Mouse (Mus musculus) bone marrow, adult 2 months (tissue): ENCODE measurements around the gene Slc38a11. TPM values are rescaled to one million over a fixed set of nuclear protein-coding genes. Genes with fewer than 3 reads are reported as not detected.

Source experiments
- H3K27ac ChIP-seq: fragments of 200-500 bp; 2 replicates; pipeline ENCODE4 v1.5.1; 2012; ENCODE audit warnings: low read depth, mild to moderate bottlenecking, control low read depth, inconsistent platforms, low read length; ENCODE audit not compliant: control insufficient read depth, poor library complexity, insufficient read depth
- H3K4me1 ChIP-seq: fragments of 200-500 bp; 2 replicates; pipeline ENCODE4 v1.6.1; 2011; ENCODE audit warnings: low read length; ENCODE audit not compliant: control insufficient read depth, insufficient read depth
- H3K4me3 ChIP-seq: fragments of 200-500 bp; replicated peaks from 2 replicates; pipeline ENCODE3; 2011; ENCODE audit warnings: mild to moderate bottlenecking, low read depth, low read length, control low read depth; ENCODE audit not compliant: control insufficient read depth
- CTCF ChIP-seq: fragments of 200-500 bp; IDR thresholded peaks from 2 replicates; pipeline ENCODE4 v1.5.1; 2011; ENCODE audit warnings: low read length, control low read depth; ENCODE audit not compliant: control insufficient read depth, insufficient read depth
- POLR2A ChIP-seq: fragments of 200-500 bp; IDR thresholded peaks from 2 replicates; pipeline ENCODE4 v1.6.1; 2011; ENCODE audit warnings: low read depth, mild to moderate bottlenecking, control low read depth, low read length, borderline replicate concordance; ENCODE audit not compliant: control insufficient read depth
- WGBS: fragments of 180-500 bp; shearing (Covaris S2); methylation state at CpG from one replicate; pipeline ENCODE4 v1.1.7; 2018; 5-methylcytosine and 5-hydroxymethylcytosine counted together
- polyA plus RNA-seq: library from polyadenylated mRNA; stranded (reverse); fragments of >200 nt; gene quantifications from 2 replicates; pipeline ENCODE4 v1.2.4, GENCODE M21; 2011; ENCODE audit warnings: low replicate concordance; ENCODE audit not compliant: missing spikeins, insufficient read depth, insufficient read length

Gene Slc38a11
- polyA plus RNA-seq, 1 experiment, result not detected

DNA sequence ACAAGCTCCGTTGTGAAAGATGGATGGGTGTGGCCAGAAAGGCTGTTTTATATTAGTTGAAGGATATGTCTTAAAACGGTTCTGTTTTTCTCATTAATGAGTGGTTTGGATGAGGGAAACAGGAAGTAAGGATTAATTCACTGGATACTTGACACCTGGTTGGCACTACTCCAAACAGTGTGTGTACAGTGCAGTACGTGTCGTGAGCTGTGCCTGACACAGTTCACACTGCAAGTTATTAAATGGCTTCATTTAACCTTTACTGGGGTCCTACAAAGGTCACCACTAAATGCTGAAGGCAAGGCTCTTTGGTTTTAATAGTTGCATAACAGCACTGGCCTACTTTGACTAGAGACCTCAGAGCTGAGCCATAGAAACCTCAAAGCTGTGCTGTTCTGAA is 18.7 kb upstream of the Slc38a11 start:
- H3K4me1 ChIP-seq, result no peaks in the 10 kb centered on the region; the same call in 1 of the 2 replicates

GRCm38 (mm10) chr2:65378425-65378824 is 14.6 kb upstream of the Slc38a11 start:
- TF ChIP-seq POLR2A (no peak), CTCF (no peak)
- Histone ChIP-seq H3K4me1 (no peaks in the 10 kb centered on the region; the same call in 1 of the 2 replicates), H3K4me3 (no peak overlapping the region), H3K27ac (no peak overlapping the region)
- WGBS, result 74% methylated on average over 4 of the region's 4 CpGs

More for the DNA sequence above, 18.7 kb upstream of the Slc38a11 start:
- WGBS, result 12% methylated on average over 4 of the region's 4 CpGs
- Histone ChIP-seq H3K4me3 (no peak overlapping the region), H3K27ac (no peak overlapping the region)
- TF ChIP-seq CTCF (no peak), POLR2A (no peak)

- no peak overlapping the region for H3K27ac ChIP-seq
- 86% methylated on average over 5 of the region's 5 CpGs for WGBS
- no peak for TF ChIP-seq POLR2A
- no peak for TF ChIP-seq CTCF
- H3K4me3 ChIP-seq, result no peak overlapping the region
- no peaks in the 10 kb centered on the region; the same call in 1 of the 2 replicates for H3K4me1 ChIP-seq
Observed at GRCm38 (mm10) chr2:65374410-65374809, 10.6 kb upstream of the Slc38a11 start.

- Histone ChIP-seq H3K4me1 (no peaks in the 10 kb centered on the region), H3K4me3 (no peak overlapping the region), H3K27ac (no peak overlapping the region)
- no peak for TF ChIP-seq CTCF
- TF ChIP-seq POLR2A, result no peak
- 81% methylated on average over 4 of the region's 4 CpGs for WGBS
Observed at GRCm38 (mm10) chr2:65373076-65373475, 9.2 kb upstream of the Slc38a11 start.

DNA sequence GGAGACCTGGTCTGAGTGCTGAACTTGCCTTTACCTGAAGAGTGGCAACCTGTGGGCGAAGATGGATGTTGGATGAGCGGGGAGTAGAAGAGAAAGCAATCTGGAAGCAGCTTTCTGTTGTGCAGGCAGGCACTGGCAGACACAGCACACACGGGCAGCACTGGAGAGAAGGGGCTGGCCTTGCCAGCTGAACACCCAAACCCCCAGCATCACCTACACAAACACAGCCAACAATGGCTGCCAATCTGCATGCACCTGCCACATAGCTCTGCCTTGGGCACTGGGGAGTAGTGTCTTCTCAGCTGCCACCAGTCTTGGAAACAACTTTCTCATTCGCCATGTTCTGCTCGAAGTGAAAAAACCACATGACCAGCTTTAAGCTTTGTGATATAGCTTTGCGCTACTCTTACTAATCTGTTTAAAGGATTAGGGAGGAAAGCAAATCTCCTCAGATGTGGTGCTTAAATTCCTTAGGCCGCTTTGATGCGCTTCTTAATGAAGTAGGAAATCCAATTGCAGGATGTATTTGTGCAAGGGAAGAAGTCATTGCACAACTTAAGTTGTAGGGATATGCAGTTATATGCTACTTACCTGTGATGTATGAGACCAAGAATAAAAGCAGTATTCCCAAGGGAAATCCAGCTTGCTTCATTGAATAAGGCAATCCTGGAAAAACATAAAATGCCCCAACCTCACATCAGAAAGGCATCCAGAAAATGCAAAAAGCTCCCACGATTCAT is 2.9 kb downstream of the Slc38a11 start:
- H3K4me3 ChIP-seq, result no peak overlapping the region
- no peak for TF ChIP-seq CTCF
- no peak for TF ChIP-seq POLR2A
- H3K27ac ChIP-seq, result no peak overlapping the region
- 85% methylated on average over 9 of the region's 9 CpGs for WGBS
- no peaks in the 10 kb centered on the region for H3K4me1 ChIP-seq

- Histone ChIP-seq H3K4me1 (no peaks in the 10 kb centered on the region), H3K27ac (no peak overlapping the region), H3K4me3 (no peak overlapping the region)
- 20% methylated on average over 4 of the region's 4 CpGs for WGBS
- TF ChIP-seq POLR2A (no peak), CTCF (no peak)
Observed at GRCm38 (mm10) chr2:65347367-65347766, 16.5 kb downstream of the Slc38a11 start.

DNA sequence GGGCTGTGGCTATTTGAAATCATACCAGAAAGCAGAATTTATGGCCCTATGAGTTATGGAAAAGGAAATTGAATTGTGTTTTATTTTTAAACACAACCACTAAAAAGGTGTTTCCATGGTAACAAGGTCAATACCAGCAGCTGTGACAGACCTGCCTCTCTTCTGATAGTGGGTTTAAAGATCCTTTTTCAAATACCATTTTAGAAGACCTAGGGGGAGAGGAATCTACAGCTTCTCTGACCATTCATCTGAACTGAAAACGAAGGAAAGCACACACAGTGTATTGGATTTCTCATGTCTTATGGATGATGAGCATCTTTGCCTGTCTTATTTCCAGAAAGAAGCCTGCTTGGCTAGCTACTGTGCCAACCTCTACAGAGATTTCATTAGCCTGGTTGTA is 16.9 kb downstream of the Slc38a11 start:
- TF ChIP-seq POLR2A (no peak), CTCF (no peak)
- WGBS, result 25% methylated on average over 1 of the region's 1 CpGs
- Histone ChIP-seq H3K4me1 (no peaks in the 10 kb centered on the region; the same call in 1 of the 2 replicates), H3K4me3 (no peak overlapping the region), H3K27ac (no peak overlapping the region)

- H3K4me1 ChIP-seq, result no peaks in the 10 kb centered on the region; the same call in 1 of the 2 replicates
- no peak overlapping the region for H3K27ac ChIP-seq
- no peak for TF ChIP-seq POLR2A
- no peak for TF ChIP-seq CTCF
- H3K4me3 ChIP-seq, result no peak overlapping the region
- 78% methylated on average over 5 of the region's 5 CpGs for WGBS
Observed at GRCm38 (mm10) chr2:65346037-65346436, 17.8 kb downstream of the Slc38a11 start.
